Mouse (Mus musculus): ENCODE measurements at regions not wholly inside any gene's neighbourhood (a gene's known extent, or its start where the extent isn't known, plus 50 kb on each side); places are given as distances from the start of the nearest gene placed in this dataset.

DNA sequence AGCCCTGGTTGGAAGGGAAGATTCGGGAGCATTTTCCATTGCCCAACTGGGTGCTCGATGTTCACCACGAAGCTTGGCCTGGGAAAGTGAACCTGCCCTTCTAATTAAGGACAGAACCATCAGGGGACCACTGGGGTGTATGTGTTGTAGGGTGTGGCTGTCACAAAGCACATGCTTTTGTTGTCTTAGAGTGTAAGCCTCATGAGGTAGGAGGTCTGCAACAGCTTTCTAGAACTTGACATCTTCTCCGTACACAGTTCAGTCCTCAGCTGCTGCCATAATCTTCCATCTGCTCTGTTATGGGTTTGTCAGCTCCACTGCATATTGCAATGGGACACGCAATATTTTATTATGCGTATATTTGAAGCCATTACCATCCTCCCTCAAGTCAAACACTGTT is 127.9 kb upstream of the Jag1 start:
- Histone ChIP-seq H3K4me2 (ENCODE audit: low read depth) (no peak overlapping the region), H3K79me2 (ENCODE audit: control insufficient read depth, insufficient read depth) (no peaks in the 10 kb centered on the region), H3K27me3 (ENCODE audit: control insufficient read depth, insufficient read depth, insufficient read length) (no peaks in the 10 kb centered on the region), H3K36me3 (ENCODE audit: control insufficient read depth, insufficient read depth) (no peaks in the 10 kb centered on the region), H3ac (ENCODE audit: control insufficient read depth, insufficient read length) (no peak overlapping the region), H3K4me3 (no peak overlapping the region)
- TF ChIP-seq MAX (IDR thresholded peaks at IDR 0.05; ENCODE audit: low read depth): no peak
- TF ChIP-seq MYOG (IDR thresholded peaks at IDR 0.05; ENCODE audit: control insufficient read depth in 1 of 3, insufficient read depth in 1 of 3, insufficient read length in 2 of 3, low read depth in 2 of 3): no peak
- no peak for TF ChIP-seq TCF3 (IDR thresholded peaks at IDR 0.05; ENCODE audit: insufficient read length, low read depth)
- TF ChIP-seq POLR2A (IDR thresholded peaks at IDR 0.05; ENCODE audit: insufficient read length, low read depth): no peak
- TF ChIP-seq SRF (IDR thresholded peaks at IDR 0.05; ENCODE audit: control insufficient read depth, insufficient read length, low read depth): no peak
- no peak for TF ChIP-seq REST (IDR thresholded peaks at IDR 0.05; ENCODE audit: insufficient read depth, insufficient read length)
- TF ChIP-seq TCF12 (IDR thresholded peaks at IDR 0.05; ENCODE audit: insufficient read depth, poor library complexity, severe bottlenecking): no peak
- no peak for TF ChIP-seq POLR2AphosphoS2 (IDR thresholded peaks at IDR 0.05; ENCODE audit: insufficient read length, low read depth)
- TF ChIP-seq CEBPB (IDR thresholded peaks at IDR 0.05; ENCODE audit: insufficient read depth, poor library complexity, severe bottlenecking): no peak
- no peak for TF ChIP-seq MYOD1 (IDR thresholded peaks at IDR 0.05; ENCODE audit: control insufficient read depth in 1 of 3, insufficient read length in 2 of 3, low read depth in 2 of 3)
- TF ChIP-seq E2F4 (IDR thresholded peaks at IDR 0.05; ENCODE audit: insufficient read depth): no peak
- TF ChIP-seq USF1 (IDR thresholded peaks at IDR 0.05; ENCODE audit: low read depth): no peak

DNA sequence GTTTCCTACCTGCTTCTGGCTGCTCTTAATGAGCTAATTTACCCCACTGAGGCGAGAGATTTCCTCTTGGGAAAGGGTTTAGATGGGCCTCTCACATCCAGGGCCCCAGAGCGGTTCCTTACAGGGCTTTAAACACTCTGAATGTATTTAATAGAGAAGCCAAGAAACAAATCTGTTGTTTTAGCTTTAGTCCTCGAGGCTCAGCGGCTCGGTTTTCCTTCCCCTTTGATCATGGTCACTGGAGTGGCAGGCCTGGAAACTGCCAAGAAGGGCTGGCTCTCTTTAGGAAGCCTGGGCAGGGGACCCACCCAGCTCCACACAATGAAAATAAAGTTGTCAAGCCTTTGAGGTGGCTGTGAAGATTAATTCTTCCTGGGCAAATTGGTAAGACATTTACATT is 127.5 kb upstream of the Jag1 start:
- Histone ChIP-seq H3ac (ENCODE audit: control insufficient read depth, insufficient read length) (no peak overlapping the region), H3K79me2 (ENCODE audit: control insufficient read depth, insufficient read depth) (no peaks in the 10 kb centered on the region), H3K4me2 (ENCODE audit: low read depth) (no peak overlapping the region), H3K4me3 (no peak overlapping the region), H3K27me3 (ENCODE audit: control insufficient read depth, insufficient read depth, insufficient read length) (no peaks in the 10 kb centered on the region), H3K36me3 (ENCODE audit: control insufficient read depth, insufficient read depth) (no peaks in the 10 kb centered on the region)
- no peak for TF ChIP-seq TCF3 (IDR thresholded peaks at IDR 0.05; ENCODE audit: insufficient read length, low read depth)
- TF ChIP-seq REST (IDR thresholded peaks at IDR 0.05; ENCODE audit: insufficient read depth, insufficient read length): no peak
- TF ChIP-seq USF1 (IDR thresholded peaks at IDR 0.05; ENCODE audit: low read depth): no peak
- no peak for TF ChIP-seq CEBPB (IDR thresholded peaks at IDR 0.05; ENCODE audit: insufficient read depth, poor library complexity, severe bottlenecking)
- TF ChIP-seq POLR2A (IDR thresholded peaks at IDR 0.05; ENCODE audit: insufficient read length, low read depth): no peak
- no peak for TF ChIP-seq TCF12 (IDR thresholded peaks at IDR 0.05; ENCODE audit: insufficient read depth, poor library complexity, severe bottlenecking)
- TF ChIP-seq MYOG (IDR thresholded peaks at IDR 0.05; ENCODE audit: control insufficient read depth in 1 of 3, insufficient read depth in 1 of 3, insufficient read length in 2 of 3, low read depth in 2 of 3): no peak
- no peak for TF ChIP-seq E2F4 (IDR thresholded peaks at IDR 0.05; ENCODE audit: insufficient read depth)
- no peak for TF ChIP-seq POLR2AphosphoS2 (IDR thresholded peaks at IDR 0.05; ENCODE audit: insufficient read length, low read depth)
- TF ChIP-seq SRF (IDR thresholded peaks at IDR 0.05; ENCODE audit: control insufficient read depth, insufficient read length, low read depth): no peak
- no peak for TF ChIP-seq MYOD1 (IDR thresholded peaks at IDR 0.05; ENCODE audit: control insufficient read depth in 1 of 3, insufficient read length in 2 of 3, low read depth in 2 of 3)
- TF ChIP-seq MAX (IDR thresholded peaks at IDR 0.05; ENCODE audit: low read depth): no peak

DNA sequence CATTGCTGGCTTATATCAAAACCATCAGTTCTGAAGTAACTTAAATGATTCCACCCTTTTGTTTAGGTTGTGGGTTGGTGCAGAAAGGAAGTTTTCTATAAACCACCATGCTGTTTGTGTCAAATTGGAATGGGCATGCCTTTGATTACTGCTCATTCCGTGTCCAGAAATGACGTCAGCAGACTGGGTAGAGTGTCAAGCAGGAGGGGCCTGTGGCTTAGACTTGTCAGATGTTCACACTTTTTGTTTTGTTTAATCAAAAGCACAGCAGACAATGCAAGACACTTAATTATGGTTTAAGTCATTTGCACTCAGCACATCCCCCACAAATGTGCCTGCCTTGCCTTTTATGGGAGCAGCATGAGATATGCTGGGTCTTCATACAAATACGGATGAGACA is 120.5 kb upstream of the Jag1 start:
- H3K27me3 ChIP-seq (ENCODE audit: control insufficient read depth, insufficient read depth, insufficient read length): no peaks in the 10 kb centered on the region
- no peaks in the 10 kb centered on the region for H3K79me2 ChIP-seq (ENCODE audit: control insufficient read depth, insufficient read depth)
- H3ac ChIP-seq (ENCODE audit: control insufficient read depth, insufficient read length): no peak overlapping the region
- no peaks in the 10 kb centered on the region for H3K36me3 ChIP-seq (ENCODE audit: control insufficient read depth, insufficient read depth)
- no peak overlapping the region for H3K4me3 ChIP-seq
- TF ChIP-seq TCF12 (IDR thresholded peaks at IDR 0.05; ENCODE audit: insufficient read depth, poor library complexity, severe bottlenecking) (no peak), CEBPB (IDR thresholded peaks at IDR 0.05; ENCODE audit: insufficient read depth, poor library complexity, severe bottlenecking) (no peak), MAX (IDR thresholded peaks at IDR 0.05; ENCODE audit: low read depth) (no peak), MYOG (IDR thresholded peaks at IDR 0.05; ENCODE audit: control insufficient read depth in 1 of 3, insufficient read depth in 1 of 3, insufficient read length in 2 of 3, low read depth in 2 of 3) (no peak), POLR2A (IDR thresholded peaks at IDR 0.05; ENCODE audit: insufficient read length, low read depth) (no peak), MYOD1 (IDR thresholded peaks at IDR 0.05; ENCODE audit: control insufficient read depth in 1 of 3, insufficient read length in 2 of 3, low read depth in 2 of 3) (no peak), USF1 (IDR thresholded peaks at IDR 0.05; ENCODE audit: low read depth) (no peak), POLR2AphosphoS2 (IDR thresholded peaks at IDR 0.05; ENCODE audit: insufficient read length, low read depth) (no peak), TCF3 (IDR thresholded peaks at IDR 0.05; ENCODE audit: insufficient read length, low read depth) (no peak), E2F4 (IDR thresholded peaks at IDR 0.05; ENCODE audit: insufficient read depth) (no peak), REST (IDR thresholded peaks at IDR 0.05; ENCODE audit: insufficient read depth, insufficient read length) (no peak)
- no peak overlapping the region for H3K4me2 ChIP-seq (ENCODE audit: low read depth)

DNA sequence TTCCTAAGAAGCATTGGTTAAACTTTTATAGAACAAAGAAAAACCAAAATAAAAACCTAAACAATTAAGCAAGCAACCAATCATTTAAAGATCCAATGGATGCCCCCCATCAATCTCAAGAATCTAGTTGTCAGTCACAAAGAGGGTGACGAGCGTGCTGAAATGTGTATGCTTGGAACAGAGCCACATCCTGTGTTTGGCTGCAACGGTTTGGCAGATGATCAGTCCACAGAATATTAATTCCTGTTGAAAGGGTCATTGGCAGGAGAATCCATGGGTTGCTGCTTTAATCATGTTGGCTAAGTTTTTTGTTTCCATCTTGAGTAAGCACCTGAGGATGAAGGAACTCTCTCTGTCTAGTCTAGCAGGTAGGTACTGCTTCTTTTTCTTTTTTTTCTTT is 117.5 kb upstream of the Jag1 start:
- H3K4me3 ChIP-seq: no peak overlapping the region
- no peak overlapping the region for H3K4me2 ChIP-seq (ENCODE audit: low read depth)
- H3K36me3 ChIP-seq (ENCODE audit: control insufficient read depth, insufficient read depth): no peaks in the 10 kb centered on the region
- no peaks in the 10 kb centered on the region for H3K27me3 ChIP-seq (ENCODE audit: control insufficient read depth, insufficient read depth, insufficient read length)
- no peak for TF ChIP-seq TCF3 (IDR thresholded peaks at IDR 0.05; ENCODE audit: insufficient read length, low read depth)
- TF ChIP-seq MYOD1 (IDR thresholded peaks at IDR 0.05; ENCODE audit: control insufficient read depth in 1 of 3, insufficient read length in 2 of 3, low read depth in 2 of 3): no peak
- TF ChIP-seq MAX (IDR thresholded peaks at IDR 0.05; ENCODE audit: low read depth): no peak
- no peak for TF ChIP-seq MYOG (IDR thresholded peaks at IDR 0.05; ENCODE audit: control insufficient read depth in 1 of 3, insufficient read depth in 1 of 3, insufficient read length in 2 of 3, low read depth in 2 of 3)
- no peak for TF ChIP-seq CEBPB (IDR thresholded peaks at IDR 0.05; ENCODE audit: insufficient read depth, poor library complexity, severe bottlenecking)
- no peak for TF ChIP-seq POLR2AphosphoS2 (IDR thresholded peaks at IDR 0.05; ENCODE audit: insufficient read length, low read depth)
- TF ChIP-seq SRF (IDR thresholded peaks at IDR 0.05; ENCODE audit: control insufficient read depth, insufficient read length, low read depth): no peak
- TF ChIP-seq USF1 (IDR thresholded peaks at IDR 0.05; ENCODE audit: low read depth): no peak
- no peak overlapping the region for H3ac ChIP-seq (ENCODE audit: control insufficient read depth, insufficient read length)
- H3K79me2 ChIP-seq (ENCODE audit: control insufficient read depth, insufficient read depth): no peaks in the 10 kb centered on the region
